Mouse (Mus musculus): Measurements from ENCODE around the gene Vwa3b. TPM values are rescaled to one million over a fixed set of nuclear protein-coding genes. Genes with fewer than 3 reads are reported as not detected.

The Vwa3b gene
- polyA plus RNA-seq, 1 experiment from 2014 or later: 0.24 TPM

DNA sequence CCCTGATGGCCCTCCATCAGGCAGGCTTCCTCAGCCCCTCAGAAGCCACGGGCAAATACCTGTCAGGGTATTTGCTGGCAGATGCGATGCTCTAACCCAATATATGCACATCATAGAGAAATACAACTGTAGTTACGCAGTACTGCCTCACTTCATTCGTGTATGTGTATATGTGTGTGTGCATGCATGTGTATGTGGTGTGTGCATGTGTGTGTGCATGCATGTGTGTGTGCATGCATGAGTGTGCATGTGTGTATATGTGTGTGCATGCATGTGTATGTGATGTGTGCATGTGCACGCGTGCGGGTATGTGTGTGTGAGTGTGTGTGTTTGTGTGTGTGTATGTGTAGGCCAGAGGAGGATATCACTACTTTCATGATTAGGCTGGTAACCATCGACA lies 9.5 kb downstream of the Vwa3b start:
- H3K27me3 ChIP-seq (replicated peaks): no peaks in the 10 kb centered on the region
- H3K27ac ChIP-seq (replicated peaks): no peak overlapping the region
- H3K9me3 ChIP-seq: no peaks in the 10 kb centered on the region
- H3K4me3 ChIP-seq: no peak overlapping the region
- no peaks in the 10 kb centered on the region for H3K36me3 ChIP-seq
- WGBS: 83% methylated on average over 8 of the region's 8 CpGs
- no peak for ATAC-seq (ENCODE audit: extremely low read depth, insufficient number of reproducible peaks, low FRiP score, low TSS enrichment)
- no peaks in the 10 kb centered on the region for H3K4me1 ChIP-seq
- H3K4me2 ChIP-seq: no peak overlapping the region
- no peak overlapping the region for H3K9ac ChIP-seq

DNA sequence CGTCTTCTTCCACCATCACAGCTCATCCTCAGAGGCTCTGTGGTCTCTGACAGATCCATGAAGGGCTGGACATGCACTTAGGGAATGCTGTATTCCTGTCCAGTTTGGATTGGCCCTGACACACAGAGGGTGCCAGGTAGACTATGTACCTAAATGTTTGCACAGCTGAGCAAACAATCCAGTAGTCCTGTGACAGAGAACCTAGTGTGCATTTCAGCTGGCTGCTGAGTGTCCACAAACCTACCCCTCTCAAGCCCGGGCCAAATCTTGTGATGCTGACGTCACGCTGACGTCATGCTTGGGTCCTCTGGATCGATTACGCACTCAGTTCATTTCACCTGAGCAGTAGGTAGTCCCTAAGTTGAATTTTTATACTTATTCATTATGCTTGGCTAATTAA lies 14.7 kb downstream of the Vwa3b start:
- Histone ChIP-seq H3K27me3 (replicated peaks) (no peaks in the 10 kb centered on the region), H3K4me3 (no peak overlapping the region), H3K4me1 (no peaks in the 10 kb centered on the region), H3K9me3 (no peaks in the 10 kb centered on the region), H3K9ac (no peak overlapping the region), H3K27ac (replicated peaks) (no peak overlapping the region), H3K36me3 (no peaks in the 10 kb centered on the region), H3K4me2 (no peak overlapping the region)
- 85% methylated on average over 7 of the region's 7 CpGs for WGBS
- no peak for ATAC-seq (ENCODE audit: extremely low read depth, insufficient number of reproducible peaks, low FRiP score, low TSS enrichment)

DNA sequence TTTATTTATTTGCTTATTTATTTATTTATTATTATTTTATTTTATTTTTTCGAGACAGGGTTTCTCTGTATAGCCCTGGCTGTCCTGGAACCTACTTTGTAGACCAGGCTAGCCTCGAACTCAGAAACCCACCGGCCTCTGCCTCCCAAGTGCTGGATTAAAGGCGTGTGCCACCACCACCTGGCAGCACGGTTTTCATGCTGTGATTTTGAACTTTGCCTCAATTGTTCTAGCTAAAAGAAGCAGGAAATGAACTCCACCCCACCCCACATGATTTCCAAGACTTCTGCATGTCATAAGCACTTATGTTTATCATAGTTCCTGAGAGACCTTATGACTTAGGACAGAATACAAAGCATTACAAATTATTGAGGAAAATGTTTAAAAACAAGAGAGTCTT lies 15.5 kb downstream of the Vwa3b start:
- Histone ChIP-seq H3K9me3 (no peaks in the 10 kb centered on the region), H3K36me3 (no peaks in the 10 kb centered on the region), H3K4me3 (no peak overlapping the region), H3K27me3 (replicated peaks) (no peaks in the 10 kb centered on the region), H3K4me1 (no peaks in the 10 kb centered on the region), H3K27ac (replicated peaks) (no peak overlapping the region), H3K9ac (no peak overlapping the region), H3K4me2 (no peak overlapping the region)
- ATAC-seq (ENCODE audit: extremely low read depth, insufficient number of reproducible peaks, low FRiP score, low TSS enrichment): no peak
- WGBS: 82% methylated on average over 5 of the region's 5 CpGs

DNA sequence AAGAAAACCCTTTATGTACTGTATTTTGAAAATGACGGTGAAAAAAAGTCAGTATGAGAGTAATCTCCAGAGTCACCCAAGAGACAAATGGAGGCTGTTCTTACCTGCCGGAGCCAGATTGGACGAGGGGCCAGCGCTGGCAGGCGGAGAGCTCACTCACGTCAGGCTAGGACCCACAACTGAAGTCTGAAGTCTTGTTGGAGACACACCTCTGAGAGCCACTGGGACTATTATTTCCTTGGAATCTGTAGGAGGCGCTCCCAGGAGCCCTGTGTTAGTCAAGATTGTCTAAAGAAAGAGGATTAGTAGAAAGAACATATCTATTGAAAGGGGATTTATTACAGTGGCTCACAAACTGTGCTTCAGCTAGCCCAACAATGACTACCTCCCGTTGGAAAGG lies 16.4 kb downstream of the Vwa3b start:
- Histone ChIP-seq H3K27me3 (replicated peaks) (no peaks in the 10 kb centered on the region), H3K27ac (replicated peaks) (no peak overlapping the region), H3K9ac (no peak overlapping the region), H3K4me2 (no peak overlapping the region), H3K36me3 (no peaks in the 10 kb centered on the region), H3K4me1 (no peaks in the 10 kb centered on the region), H3K9me3 (peaks cover 8% of the 10 kb centered on the region; the same call in 1 of the 2 replicates), H3K4me3 (no peak overlapping the region)
- WGBS: 83% methylated on average over 8 of the region's 8 CpGs
- no peak for ATAC-seq (ENCODE audit: extremely low read depth, insufficient number of reproducible peaks, low FRiP score, low TSS enrichment)

DNA sequence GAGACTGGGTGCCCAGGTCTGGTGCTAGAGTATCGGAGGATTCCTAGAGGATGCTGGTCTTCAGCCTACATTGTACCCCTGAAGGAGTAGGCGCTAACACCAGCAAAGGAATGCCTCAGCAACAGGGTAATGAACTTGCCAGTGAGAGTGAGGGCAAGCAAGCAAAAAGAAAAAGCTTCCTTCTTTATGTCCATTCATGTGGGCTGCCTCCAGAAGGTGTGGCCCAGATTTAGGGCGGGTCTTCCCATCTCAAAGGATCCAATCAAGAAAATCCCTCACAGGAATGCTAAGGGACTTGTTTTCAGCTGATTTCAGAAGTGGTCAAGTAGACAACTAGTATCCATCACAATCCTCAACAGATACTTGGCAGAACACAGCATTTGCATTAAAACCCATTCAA lies 16.8 kb downstream of the Vwa3b start:
- 90% methylated on average over 3 of the region's 3 CpGs for WGBS
- Histone ChIP-seq H3K4me1 (no peaks in the 10 kb centered on the region), H3K4me2 (no peak overlapping the region), H3K27me3 (replicated peaks) (no peaks in the 10 kb centered on the region), H3K4me3 (no peak overlapping the region), H3K27ac (replicated peaks) (no peak overlapping the region), H3K9ac (no peak overlapping the region), H3K36me3 (no peaks in the 10 kb centered on the region), H3K9me3 (peaks cover 11% of the 10 kb centered on the region)
- ATAC-seq (ENCODE audit: extremely low read depth, insufficient number of reproducible peaks, low FRiP score, low TSS enrichment): no peak

DNA sequence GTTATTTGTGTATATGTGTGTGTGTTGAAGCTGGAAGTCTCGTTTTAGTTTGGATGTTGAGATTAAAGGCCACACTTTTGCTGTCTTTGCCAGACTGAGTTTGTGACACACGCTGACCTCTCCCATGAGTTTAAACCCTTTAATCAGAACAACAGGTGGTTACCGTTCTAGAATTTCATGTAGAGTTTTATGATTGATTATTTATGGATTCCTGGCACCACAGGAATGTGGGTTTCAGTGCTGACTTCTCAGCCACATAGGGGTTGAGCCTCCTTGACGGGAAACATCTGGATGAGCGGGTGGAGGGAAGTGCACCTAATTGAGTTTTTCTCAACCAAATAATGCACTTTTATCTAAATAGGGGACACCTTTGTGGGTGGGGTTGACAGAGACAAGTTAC lies 19.1 kb downstream of the Vwa3b start:
- H3K4me3 ChIP-seq: no peak overlapping the region
- 64% methylated on average over 5 of the region's 5 CpGs for WGBS
- no peaks in the 10 kb centered on the region for H3K4me1 ChIP-seq
- H3K27me3 ChIP-seq (replicated peaks): no peaks in the 10 kb centered on the region
- H3K27ac ChIP-seq (replicated peaks): no peak overlapping the region
- no peak for ATAC-seq (ENCODE audit: extremely low read depth, insufficient number of reproducible peaks, low FRiP score, low TSS enrichment)
- no peaks in the 10 kb centered on the region for H3K36me3 ChIP-seq
- no peak overlapping the region for H3K9ac ChIP-seq
- peaks cover 11% of the 10 kb centered on the region for H3K9me3 ChIP-seq
- H3K4me2 ChIP-seq: no peak overlapping the region

DNA sequence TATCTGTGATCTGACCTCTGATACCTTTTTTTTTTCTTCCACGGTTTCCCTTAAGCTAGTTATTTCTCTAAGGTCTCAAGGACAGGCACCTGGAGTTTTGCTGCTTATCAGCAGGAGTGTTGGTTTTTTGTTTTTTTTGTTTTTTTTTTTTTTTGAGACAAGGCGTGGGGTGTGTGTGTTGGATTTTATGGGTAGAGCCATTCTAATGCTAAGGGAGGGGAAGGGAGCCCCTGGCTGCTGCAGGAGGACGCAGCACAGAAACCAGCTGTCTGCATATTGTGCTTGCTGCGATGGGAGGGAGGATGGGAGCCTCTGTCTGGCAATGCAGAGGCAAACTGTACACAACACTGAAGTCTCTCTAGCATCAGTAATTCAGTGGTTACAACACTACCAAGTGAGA lies 22.8 kb downstream of the Vwa3b start:
- Histone ChIP-seq H3K4me2 (no peak overlapping the region), H3K36me3 (no peaks in the 10 kb centered on the region), H3K4me3 (no peak overlapping the region), H3K4me1 (no peaks in the 10 kb centered on the region), H3K9me3 (peaks cover 11% of the 10 kb centered on the region), H3K9ac (no peak overlapping the region), H3K27ac (replicated peaks) (no peak overlapping the region), H3K27me3 (replicated peaks) (no peaks in the 10 kb centered on the region)
- ATAC-seq (ENCODE audit: extremely low read depth, insufficient number of reproducible peaks, low FRiP score, low TSS enrichment): no peak
- WGBS: 56% methylated on average over 4 of the region's 4 CpGs

DNA sequence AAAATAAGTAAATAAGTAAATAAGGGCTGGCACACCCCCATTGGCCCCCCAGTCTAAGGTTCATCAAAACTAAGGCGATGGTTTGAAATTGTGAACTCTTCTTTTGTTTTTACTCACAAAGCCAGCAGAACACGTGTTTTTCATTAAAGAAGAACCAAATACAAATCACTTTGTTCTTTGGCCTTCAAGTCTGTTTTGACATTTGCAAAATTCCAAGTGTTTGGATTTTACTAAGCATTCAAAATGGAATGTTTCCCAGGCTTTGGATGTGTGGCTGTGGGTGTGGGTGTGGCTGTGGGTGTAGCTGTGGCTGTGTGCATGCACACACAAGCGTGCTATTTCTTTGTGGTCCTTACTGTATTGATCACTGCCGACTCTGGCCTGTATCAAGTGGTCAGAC lies 27.3 kb downstream of the Vwa3b start:
- Histone ChIP-seq H3K4me1 (no peaks in the 10 kb centered on the region), H3K27ac (replicated peaks) (no peak overlapping the region), H3K4me2 (no peak overlapping the region), H3K27me3 (replicated peaks) (no peaks in the 10 kb centered on the region), H3K36me3 (no peaks in the 10 kb centered on the region), H3K9ac (no peak overlapping the region), H3K9me3 (no peaks in the 10 kb centered on the region), H3K4me3 (no peak overlapping the region)
- 76% methylated on average over 4 of the region's 4 CpGs for WGBS
- no peak for ATAC-seq (ENCODE audit: extremely low read depth, insufficient number of reproducible peaks, low FRiP score, low TSS enrichment)

DNA sequence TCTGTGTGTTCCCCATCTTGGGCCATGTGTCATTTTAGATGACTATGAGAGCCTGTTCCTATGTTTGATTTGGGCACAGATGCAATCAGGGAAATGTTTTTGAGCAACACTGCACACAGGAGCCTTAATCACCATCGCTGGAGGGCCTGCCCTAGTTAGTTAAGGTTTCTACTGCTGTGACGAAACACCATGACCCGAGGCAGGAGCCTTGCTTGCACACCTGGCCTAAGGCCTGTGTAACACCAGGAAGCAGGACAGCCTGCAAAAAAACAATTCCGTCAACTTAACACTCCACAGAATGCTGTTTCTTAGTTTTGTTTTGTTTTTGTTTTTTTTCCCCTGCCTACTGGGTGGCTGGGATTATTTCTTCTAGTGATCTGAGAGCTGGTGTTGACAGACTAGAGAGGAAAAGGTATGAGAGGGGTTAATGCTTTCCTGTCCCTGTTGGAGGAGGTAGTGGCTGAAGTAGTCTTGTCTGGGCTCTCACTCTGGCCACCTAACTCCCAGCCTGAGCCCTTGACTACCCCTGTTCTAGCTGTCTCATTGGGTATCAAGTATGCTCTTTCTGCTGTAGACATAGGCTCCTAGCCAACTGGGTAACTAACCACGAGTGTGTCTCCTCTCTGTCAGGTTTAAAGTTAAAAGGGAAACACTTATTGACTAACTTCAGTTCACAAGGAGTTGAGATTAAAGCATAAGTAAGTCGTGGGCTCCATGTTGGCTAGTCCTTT lies 30.6 kb downstream of the Vwa3b start:
- Histone ChIP-seq H3K9ac (no peak overlapping the region), H3K27ac (replicated peaks) (no peak overlapping the region), H3K4me2 (no peak overlapping the region), H3K4me3 (no peak overlapping the region), H3K9me3 (no peaks in the 10 kb centered on the region), H3K36me3 (no peaks in the 10 kb centered on the region), H3K4me1 (no peaks in the 10 kb centered on the region), H3K27me3 (replicated peaks) (no peaks in the 10 kb centered on the region)
- 72% methylated on average over 6 of the region's 6 CpGs for WGBS
- no peak for ATAC-seq (ENCODE audit: extremely low read depth, insufficient number of reproducible peaks, low FRiP score, low TSS enrichment)

DNA sequence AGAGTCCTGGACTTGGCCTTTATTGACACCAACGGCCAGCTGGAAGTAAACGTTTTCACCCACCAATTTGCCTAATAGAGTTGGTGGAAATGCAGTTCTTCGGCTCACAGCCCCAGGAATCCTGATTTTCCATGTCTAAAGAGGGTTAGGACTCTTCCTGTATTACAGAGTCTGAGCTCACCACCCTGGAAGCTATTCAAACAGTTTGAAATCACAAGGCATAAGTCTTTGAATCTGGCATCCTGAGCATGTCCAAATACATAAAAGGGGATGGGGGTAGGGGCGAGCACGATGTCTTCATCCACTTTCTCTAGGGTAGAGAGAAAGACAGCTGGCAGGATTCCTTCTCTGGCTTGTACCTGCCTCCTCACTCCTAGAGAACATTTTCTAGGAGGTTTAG lies 34.5 kb downstream of the Vwa3b start:
- no peaks in the 10 kb centered on the region for H3K27me3 ChIP-seq (replicated peaks)
- no peak overlapping the region for H3K4me2 ChIP-seq
- H3K9me3 ChIP-seq: no peaks in the 10 kb centered on the region
- no peak for ATAC-seq (ENCODE audit: extremely low read depth, insufficient number of reproducible peaks, low FRiP score, low TSS enrichment)
- H3K4me3 ChIP-seq: no peak overlapping the region
- no peak overlapping the region for H3K27ac ChIP-seq (replicated peaks)
- H3K36me3 ChIP-seq: no peaks in the 10 kb centered on the region
- H3K4me1 ChIP-seq: no peaks in the 10 kb centered on the region
- no peak overlapping the region for H3K9ac ChIP-seq
- WGBS: 69% methylated on average over 5 of the region's 5 CpGs

DNA sequence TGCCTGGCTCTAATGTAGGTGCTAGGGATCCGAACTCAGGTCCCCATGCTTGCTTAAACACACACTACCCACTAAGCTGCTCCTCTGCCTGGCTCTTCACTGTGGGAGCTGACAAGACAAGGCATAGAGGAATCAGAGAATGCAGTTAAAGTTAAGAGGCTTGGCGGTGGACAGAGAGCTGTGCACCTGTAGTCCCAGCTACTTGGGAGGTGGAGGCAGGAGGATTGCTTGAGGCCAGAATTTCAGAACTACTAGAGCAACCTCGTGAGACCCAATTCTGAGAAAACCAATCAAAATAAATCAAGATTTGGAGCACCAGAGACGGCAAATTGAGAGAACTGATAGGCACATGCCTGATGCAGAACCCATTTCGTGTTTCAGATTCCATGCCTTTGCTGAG lies 36.7 kb downstream of the Vwa3b start:
- Histone ChIP-seq H3K4me3 (no peak overlapping the region), H3K4me1 (no peaks in the 10 kb centered on the region), H3K9me3 (no peaks in the 10 kb centered on the region), H3K4me2 (no peak overlapping the region), H3K27me3 (replicated peaks) (no peaks in the 10 kb centered on the region), H3K27ac (replicated peaks) (no peak overlapping the region), H3K9ac (no peak overlapping the region), H3K36me3 (no peaks in the 10 kb centered on the region)
- 74% methylated on average over 5 of the region's 5 CpGs for WGBS
- no peak for ATAC-seq (ENCODE audit: extremely low read depth, insufficient number of reproducible peaks, low FRiP score, low TSS enrichment)

DNA sequence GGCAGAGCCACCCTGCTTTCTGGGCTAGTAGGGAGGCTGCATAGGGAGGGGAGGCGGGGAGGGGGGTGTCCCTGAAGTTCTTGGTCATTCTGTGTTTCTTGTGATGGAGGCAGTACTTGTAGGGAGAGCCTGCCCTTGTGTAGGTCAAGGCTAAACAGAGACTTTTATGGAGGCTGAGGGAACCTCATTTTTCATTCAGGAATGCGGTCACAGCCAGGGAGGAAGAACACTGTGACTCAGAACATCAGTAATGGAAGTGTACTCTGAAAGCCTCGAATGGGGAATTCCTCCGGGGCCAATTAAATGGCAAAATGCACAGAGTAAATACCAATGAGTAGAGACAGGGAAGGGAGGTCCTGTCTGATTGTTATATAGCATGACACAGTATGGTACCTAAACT lies 37.4 kb downstream of the Vwa3b start:
- Histone ChIP-seq H3K36me3 (no peaks in the 10 kb centered on the region), H3K4me2 (no peak overlapping the region), H3K27me3 (replicated peaks) (no peaks in the 10 kb centered on the region), H3K9me3 (no peaks in the 10 kb centered on the region), H3K27ac (replicated peaks) (no peak overlapping the region), H3K4me3 (no peak overlapping the region), H3K9ac (no peak overlapping the region), H3K4me1 (no peaks in the 10 kb centered on the region)
- WGBS: 79% methylated on average over 4 of the region's 4 CpGs
- no peak; the same call in 1 of the 2 replicates for ATAC-seq (ENCODE audit: extremely low read depth, insufficient number of reproducible peaks, low FRiP score, low TSS enrichment)
